Mouse (Mus musculus) spleen, adult 2 months (tissue): ENCODE measurements around the gene Hfe.

Experiments
- CTCF ChIP-seq: fragments of 200-500 bp; IDR thresholded peaks from 2 replicates; pipeline ENCODE4 v1.5.1; 2011; ENCODE audit warnings: mild to moderate bottlenecking, inconsistent platforms; ENCODE audit not compliant: insufficient read depth, insufficient read length, insufficient replicate concordance; ENCODE audit errors: extremely low read depth
- POLR2A ChIP-seq: fragments of 200-500 bp; IDR thresholded peaks from 2 replicates; pipeline ENCODE4 v1.6.1; 2011; ENCODE audit warnings: low read depth, low read length, inconsistent platforms

- TF ChIP-seq CTCF = no peak
- TF ChIP-seq POLR2A = no peak
Observed at GRCm38 (mm10) chr13:23757211-23757773, 46.6 kb upstream of the Hfe start.
